Mouse (Mus musculus): ENCODE results near the gene Lpp.

Lpp gene

DNA sequence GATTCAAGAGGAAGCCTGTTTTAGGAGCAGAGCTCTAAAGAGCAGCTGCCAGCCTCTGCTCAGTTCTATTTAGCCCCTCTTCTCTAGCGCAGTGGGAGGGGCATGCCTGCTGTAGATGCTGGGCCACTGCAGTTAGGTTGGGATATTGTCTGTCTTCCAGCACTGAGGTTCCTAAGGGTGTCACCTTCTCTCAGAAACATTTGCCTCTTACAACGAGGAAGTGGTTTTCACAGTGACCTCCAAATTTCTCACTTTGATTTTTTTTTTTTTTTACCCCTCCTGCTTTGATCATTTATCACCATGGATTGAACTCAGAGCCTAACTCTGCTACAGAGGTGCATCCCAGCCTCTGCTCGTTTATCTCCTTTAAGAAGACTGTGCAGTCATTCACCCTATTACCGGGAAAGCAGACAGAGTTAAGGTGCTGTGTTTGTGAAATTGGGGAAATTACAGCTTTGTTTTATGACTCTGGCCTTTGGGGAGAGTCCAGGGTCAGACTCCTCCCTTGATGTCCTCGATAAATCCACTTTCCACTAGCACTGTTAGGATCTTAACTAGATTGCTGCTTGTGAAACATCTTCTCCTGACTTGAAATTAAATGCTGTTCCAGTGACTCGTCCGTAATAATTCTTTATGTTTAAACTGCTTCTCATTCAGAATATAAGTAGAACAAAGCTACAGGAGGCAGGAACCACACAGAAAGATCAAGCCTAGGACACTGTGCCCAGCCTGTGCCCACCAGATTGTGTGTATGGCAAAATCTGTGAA is 111.7 kb downstream of the Lpp start:
- DNase-seq = no peak

DNA sequence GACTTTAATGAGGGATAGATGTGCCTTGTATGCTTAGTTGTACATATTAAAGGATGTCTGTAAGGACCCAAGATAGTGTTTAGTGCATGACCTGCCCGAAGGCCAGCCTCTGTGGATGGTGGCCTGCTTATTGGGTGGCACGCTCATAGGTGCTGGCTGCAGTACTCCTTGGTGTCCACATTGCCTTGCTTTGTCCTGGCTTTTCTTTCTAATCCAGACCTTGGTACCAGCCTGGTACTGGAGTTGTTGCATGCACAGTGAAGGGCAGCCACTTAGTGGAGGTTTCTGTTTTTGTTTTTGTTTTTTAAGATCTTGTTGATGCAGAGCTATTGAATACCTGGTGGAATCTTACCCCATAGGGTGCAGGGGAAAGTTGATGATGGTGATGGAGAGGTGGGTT is 112.9 kb downstream of the Lpp start:
- no peak for DNase-seq

DNA sequence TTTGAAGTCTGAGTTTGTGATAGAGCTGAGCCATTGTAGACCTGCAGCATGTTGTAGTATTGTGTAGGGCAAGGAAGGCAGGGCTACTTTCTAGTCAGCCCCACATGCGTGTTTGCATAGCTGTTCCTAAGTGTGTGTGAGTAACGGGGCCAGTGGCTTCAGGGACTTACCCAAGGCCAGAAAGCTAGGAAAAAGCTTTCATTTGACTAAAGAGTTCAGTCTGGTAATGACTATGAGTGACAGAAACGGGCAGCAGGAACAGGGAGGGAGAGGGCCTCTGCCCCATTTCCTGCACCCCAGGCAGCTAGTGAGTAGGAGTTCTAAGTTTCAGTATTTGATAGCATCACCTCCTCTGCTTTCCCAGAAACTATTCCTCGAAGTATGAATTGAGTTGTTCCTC is 113.4 kb downstream of the Lpp start:
- no peak for DNase-seq

DNA sequence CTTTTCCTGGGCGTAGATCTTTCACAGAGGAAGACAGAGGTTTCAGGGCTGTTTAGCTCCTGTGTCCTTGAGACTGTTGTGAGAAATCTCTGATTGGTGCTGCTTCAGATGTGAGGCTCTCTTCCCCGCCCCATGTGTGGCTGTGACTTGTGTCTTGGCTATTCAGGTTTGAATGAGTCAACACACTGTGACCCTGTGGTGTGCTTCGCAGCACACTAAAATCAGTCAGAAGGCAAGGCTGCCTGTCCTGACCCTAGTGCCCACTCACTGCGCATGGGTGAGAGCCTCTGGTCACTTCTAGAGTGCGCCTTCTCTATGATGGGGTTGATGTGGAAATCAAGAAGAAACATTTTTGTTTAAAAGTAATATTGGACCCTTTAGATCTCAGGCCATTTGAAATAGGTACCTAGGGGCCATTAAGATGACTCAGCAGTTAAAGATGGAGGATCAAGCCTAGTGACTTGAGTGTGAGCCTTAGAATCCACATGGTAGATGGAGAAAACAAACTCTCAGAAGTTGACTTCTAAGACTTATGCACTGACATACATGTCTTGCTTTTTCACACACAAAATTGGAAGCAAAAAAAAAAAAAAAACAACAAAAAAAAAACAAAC is 114.7 kb downstream of the Lpp start:
- DNase-seq = no peak

DNA sequence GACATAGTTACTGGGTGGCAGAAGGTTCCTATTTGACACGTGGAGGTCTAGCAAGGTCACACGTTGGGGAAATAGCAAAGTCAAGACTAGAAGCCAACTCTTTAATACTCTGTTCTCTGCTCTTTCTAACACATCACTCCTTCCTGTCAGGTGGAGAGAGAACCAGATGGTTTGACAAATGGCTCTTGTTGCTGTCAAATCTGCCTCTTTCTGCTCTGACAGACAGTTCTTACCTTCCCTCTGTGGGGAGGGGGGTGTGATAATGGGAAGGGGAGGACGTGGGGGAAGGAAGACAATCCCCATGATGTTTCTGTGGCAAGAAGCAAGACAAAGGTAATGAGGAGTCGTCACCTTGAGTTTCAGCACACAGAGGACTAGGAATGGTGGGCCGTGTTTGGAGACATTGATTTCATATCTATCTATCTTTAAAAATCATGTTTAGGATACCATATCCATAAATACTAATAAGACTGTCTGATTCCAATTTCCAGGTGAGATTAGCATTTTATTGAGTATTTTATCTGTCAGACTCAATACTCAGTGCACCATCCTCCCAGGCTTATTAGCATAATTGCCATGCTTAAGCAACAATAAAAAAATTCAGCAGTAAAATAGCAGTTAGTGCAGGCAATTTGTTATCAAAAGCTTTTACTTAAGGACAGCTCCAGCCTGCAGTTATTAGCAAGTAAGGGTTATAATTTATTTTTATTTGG is 115.9 kb downstream of the Lpp start:
- DNase-seq = no peak

DNA sequence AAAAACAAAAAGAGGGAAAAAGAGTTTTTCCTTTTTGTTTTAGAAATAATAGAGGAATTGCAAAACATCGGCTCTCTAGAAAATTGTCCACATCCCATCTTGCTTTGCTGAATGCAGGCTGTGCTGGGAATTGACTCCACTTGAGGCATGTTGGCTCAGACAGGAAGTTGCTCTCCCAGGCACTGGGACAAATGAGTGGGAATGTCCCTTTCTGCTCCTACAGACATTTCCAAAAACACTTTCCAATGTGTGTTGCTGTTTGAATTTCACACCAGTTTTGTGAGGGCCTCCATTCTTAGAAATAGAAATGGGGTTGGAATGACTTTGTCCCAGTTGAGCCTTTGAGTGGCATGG is 116.5 kb downstream of the Lpp start:
- DNase-seq = no peak

DNA sequence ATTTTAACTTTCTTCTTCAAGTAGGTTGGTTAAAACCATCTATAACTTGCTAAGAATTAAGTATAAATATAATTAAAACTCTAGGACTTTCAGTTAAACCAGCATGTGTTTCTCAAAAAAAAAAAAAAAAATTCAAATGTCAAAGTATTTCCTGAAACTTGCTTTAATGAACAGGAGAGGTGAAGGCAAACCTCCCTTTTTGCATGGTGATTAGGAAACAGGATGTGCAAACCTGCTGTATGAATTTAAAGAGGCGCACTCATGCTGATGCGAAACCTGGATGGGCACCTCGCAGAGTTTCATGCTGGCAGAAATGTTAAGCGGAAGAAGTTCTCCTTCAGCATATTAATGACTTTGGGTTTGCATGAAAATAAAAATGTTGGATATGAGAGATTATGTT is 119.9 kb downstream of the Lpp start:
- no peak for DNase-seq

DNA sequence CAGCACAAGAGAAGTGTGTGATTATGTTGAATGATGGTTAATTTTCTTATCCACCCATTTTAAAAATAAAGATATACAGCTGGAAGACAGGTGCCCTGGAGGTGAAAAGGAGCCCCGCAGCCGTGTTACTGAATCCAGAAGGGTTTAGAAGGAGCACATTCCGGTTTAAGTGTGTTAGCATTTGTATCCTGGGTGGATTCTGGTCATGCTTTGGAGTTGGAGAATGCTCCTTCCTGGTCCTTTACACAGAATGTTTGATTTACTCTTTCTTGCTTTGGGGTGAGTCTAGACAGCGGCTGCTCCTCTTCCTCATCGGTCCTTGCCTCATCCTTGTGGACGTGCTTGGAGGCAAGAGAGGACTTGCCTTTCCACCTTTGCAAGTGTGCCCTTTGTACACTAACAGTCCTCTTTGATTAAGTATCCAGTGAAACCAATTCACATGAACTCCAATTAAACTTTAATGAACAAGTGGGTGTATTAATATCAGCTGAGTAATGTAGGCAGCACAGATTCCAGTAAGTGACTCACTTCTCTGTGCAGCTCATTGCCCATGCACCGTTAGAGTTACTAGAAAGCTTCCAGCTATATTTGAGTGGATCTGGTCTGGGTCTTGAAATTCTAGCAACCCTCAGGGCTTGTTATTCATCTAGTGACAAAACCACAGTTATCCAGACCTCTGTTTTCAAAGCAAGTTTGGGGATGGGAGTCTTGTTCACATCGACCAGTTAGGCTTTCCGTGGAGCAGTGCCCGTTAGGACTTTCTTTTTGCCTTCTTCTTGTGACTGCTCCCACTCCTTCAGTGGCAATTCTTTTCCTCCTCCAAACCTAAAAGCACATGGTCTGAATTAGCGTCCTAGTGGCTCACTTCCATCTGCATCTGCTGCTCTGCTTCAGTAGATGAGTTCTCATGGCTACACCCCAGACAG is 121.8 kb downstream of the Lpp start:
- DNase-seq = no peak

DNA sequence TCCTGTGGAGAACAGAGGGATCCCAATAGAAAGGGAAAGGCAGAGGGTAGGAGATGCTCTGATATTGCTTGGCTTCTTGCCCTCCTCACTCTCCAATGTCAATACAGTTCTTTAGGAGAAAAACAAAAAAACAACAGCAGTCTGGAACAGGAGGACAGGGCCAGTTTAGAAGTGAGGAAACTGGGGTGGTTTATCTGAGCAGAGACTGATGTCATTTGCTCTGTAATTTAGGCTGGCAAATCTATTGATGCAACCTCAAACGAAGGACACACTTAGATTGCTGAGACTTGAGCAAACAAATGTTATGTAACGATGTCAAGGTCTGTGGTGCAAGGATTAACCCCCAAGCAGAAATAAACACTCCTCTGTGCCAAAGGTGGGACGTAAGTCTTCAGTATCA is 123.7 kb downstream of the Lpp start:
- DNase-seq = no peak

DNA sequence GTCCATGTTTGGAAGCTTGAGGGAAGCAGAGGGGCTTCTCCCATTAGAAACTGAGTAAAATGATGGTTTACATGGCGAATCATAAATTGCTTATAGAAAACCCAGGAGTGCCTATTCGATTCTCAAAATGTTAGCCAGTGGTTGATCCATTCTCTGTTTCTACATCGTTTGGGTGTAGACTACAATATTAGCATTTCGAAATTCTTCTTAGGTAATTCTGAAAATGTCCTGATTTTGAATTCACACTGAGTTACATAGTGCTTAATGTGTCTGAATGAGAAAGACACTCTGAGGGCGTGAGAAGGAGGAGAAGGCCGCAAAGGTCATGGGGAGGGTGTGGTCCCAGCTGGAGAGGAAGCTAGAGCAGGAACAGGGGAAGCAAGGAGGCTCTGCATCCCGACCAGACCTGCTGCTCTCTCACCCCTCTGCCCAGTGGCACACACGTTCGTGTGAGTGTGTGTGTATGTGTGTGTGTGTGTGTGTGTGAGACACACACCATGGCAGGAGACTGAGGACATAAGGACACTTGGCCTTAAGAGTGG is 124.3 kb downstream of the Lpp start:
- no peak for DNase-seq

DNA sequence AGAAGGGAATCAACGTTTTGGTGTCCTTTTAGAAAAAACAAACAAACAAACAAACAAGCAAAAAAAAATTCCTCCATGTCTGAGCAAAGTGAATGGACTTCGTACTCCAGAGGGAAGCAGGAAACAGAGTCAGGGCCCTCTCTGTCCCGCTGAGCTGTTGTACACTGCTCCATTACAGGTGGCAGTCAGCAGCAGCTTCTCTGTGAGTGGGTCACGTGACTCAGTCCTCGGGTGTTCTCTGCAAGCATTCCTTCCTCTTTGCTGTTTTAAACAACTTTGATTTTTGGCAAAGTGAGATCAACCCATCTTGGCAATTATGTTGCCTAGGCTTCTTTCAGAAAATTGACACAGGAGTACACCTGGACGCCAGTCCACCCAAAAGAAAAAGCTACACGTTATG is 125.5 kb downstream of the Lpp start:
- no peak for DNase-seq

DNA sequence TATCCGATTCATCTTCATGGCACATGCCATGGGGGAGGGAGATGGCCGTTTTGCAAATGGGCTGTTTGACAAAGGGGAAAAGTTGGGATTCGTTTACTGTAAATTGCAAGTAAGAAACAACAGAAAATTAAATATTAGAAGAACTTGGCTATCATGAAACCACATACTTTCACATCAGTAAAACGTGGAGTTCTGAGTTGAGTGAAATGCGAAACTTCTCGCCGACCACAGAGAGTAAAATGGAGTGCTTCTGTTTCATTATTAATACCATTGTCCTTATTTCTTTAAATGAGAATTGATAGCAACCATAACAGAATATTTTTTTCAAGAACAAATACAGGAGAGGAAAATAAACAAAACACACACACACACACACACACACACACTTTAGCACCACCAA is 133.9 kb downstream of the Lpp start:
- no peak for DNase-seq

DNA sequence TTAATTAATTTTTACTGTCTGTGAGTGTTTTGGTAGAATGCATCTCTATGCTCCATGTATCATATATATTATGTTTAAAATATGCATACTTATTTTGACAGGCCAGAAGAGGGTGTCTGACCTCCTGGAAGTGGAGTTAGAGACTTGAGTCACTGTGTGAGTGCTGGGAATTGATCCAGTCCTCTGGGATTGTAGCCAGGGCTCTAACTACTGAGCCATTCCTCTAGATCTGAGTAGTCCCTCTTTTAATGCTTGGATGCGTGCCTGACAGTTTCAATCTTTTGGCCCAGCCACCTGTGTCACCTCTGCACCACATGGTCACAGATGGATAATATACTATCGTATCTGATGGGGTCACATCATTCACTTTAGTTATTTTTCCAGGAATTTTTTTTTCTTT is 138.4 kb downstream of the Lpp start:
- DNase-seq = peak in 1 of 2 experiments; percentile 37

DNA sequence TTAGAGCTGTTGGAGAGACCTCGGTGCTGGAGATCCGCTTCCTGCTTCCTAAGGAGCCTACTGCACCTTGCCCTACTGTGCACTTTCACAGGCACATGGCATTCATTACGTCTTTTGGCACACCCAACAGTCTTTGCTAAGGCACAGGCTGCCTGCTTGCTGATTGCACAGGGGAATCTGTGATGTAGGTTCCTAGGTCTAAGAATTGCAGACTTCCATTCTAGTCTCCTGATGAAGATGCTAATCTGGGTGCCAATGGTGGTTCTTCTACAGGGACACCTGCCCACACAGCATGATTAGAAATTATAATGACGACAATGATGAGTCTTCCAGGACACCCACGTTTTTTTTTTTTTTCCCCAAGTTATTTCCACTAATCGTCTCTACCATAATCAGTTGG is 141.9 kb downstream of the Lpp start:
- DNase-seq = no peak

DNA sequence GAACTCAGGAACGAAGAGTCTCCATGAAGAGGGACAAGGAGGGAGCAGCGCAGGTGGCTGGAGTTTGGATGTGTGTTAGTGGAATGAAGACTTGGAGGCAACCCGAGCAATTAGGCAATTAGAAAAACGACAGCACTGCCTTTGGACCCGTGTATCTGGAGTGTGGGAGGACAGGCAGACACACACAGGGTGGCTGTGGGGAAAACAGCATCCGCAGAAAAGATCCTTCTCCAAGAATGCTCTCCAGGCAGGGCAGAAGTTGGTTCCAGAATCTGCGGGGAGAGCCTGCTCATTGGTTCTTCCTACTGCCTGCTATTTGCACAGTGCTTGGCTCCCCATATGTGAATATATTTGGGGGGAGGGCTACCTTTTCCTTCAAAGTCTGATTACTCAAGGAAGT is 143.0 kb downstream of the Lpp start:
- DNase-seq = no peak

DNA sequence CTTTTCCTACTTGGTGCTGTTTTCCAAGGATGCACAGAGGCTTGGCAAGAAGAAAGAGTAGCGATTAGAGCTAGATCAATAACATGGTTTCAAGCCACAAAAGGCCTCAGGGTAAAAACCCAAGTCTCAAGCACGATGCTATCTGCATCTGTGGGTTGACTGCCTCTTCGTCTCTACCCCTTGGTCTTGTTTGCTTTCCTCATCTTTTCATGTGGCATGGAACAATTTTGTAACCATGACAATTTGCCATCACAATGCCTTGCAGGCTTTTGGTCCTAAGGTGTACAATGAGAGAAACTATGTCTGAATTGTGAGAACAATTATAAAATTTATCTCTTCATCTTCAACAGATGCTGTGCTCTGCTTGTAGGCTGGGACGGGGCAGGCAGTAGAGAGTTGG is 145.7 kb downstream of the Lpp start:
- no peak for DNase-seq

DNA sequence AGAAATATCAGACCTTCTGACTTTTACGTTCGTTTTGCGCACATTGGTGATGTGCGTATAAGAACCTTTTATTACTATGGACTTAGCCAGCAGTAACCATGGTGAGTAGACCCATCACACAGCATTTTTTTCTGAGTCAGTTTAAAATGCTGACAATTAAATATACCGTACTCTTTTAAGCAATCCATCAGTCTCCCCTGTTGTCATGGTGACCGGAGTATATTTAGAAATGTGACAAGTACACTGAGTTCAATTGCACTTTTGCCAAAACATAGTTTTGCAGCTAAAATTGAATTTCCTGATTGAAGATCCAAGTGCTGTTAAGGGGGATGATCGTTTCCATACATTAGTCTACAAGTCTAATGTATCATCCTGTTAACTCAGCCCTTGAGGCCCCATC is 149.6 kb downstream of the Lpp start:
- no peak for DNase-seq

DNA sequence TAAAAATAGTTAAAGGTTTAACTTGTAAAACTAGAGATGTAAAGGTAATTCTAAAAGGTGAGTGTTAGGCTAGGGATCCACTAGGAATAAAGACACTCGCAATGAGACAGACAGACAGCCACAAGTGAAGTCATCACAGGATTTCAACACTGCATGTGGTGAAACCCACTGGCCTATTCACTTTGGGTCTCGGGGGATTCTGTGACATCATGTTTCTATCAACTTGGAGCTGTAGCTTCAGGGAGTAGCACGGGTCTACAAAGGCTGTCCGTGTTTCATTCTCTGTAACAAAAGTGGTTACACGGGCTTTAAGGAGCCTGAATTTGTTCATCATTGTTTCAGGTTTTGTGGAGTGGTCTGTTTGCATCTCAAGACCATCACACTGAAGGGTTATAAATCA is 152.1 kb downstream of the Lpp start:
- DNase-seq = no peak

DNA sequence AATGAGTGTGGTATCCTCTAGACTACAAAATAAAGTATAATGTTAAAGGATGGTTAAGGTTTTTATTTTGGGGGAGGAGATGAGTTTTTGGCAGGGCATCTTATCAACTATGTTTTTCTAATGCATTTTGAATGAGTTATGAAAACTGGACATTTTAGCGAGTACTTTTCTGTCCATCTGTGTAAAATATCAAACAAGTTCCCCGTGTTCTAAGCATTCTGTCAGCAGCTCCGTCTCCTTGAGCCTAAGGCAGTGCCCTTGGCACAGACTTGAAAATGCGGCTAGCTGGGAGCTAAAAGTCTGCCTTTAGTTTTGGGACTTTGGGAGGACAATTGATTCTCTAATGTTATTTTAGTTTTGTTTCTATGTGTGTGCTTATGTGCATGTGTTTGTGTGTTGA is 165.2 kb downstream of the Lpp start:
- DNase-seq = no peak

DNA sequence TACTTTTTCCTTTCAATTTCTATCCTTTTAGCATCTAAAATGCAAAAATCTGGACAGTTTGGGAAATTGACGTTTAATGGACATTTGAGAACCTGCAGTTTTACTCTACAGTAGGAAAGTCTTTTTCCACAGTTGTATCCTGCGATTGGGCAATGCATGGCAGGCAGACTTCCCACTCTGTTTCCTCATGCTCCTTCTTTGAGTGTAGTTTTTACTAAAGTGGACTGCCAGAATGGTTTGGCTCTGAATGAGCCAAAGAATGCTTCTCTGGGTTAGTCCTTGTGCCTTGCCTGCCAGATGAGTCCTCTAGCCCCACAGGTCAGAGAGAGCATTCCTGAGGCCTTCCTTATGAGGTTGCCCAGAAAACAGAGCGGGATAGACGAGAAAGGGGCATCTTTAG is 166.5 kb downstream of the Lpp start:
- DNase-seq = no peak

DNA sequence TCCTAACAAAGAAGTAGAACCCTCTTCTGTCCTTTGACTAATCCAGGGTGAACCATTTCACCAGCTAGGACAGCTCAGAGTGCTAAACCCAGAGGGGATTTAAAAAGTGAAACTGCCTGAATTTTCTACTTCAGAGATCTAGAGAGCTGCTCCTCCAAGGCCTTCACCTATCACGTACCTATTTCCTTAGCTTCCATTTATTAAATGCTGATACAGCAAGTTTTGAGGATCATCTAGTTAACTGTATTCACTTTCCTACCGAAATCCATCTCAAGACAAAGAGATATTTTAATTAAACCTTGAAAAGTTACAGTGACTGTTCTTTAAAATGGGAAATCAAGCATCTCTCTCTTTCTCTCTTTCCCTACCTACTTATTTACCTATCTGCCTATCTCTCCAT is 167.7 kb downstream of the Lpp start:
- no peak for DNase-seq

DNA sequence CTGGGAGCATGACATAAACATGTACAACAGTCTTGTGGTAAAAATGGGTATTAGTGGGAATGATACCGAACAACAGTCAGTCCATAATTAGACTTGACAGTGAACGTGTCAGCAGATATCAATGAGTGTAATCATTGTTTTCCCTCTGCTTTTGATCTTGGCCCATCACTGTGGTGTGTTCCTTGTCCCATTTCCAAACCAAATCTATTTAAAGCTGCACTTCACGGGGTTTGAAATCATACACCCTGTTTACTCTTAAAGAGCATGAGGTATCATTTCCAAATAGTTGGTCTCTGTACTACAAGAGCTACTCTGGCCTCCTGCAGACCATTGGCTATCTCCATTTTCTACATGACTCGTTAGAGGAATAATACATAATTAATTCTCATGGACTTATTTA is 168.3 kb downstream of the Lpp start:
- no peak for DNase-seq

DNA sequence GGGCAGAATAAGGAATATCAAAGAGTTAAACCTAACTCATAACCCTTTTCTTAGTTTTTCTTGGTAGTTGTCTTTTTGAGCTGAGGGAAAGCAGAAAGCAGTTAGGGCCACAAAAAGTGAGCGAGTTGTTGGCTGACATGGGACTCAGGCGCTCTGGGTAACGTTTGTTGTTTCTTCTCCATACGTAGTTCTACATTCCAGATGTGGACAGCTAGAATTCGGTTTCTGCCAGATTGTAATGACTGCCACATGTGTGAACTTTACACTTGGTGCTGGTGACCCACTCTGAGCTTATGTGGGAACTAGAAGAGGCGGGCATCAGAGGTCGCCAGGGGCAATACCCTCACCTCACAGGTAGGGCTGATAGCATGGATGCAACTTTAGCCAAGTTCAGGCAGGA is 172.0 kb downstream of the Lpp start:
- no peak for DNase-seq

All from cerebellum, postnatal 25 days (tissue).